Mouse (Mus musculus): Measurements from ENCODE around the gene Cdkl3.

DNA sequence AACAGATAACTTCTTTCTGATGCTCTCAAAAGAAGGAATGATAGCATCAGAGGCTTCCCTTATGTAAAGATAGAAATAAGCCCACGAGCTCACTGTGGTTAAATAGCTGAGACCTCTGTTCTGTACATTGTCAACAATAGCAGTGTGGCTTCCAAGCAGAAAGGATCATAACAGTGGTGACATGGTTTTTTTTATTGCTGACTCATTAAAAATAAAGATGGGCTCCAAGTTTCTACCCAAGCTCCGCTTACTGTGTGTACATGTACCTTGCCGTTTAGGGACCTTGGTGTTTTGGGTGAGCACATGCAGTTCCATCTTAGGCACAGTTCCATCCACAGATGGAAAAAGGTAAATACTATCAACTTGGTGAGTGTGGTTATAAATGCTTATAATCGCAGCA, 99.0 kb downstream of the Cdkl3 start:
- TF ChIP-seq CTCF (conservative IDR thresholded peaks at IDR 0.05; ENCODE audit: insufficient read depth, insufficient read length, low read depth, low read length) (no peak), POLR2A (IDR thresholded peaks at IDR 0.05; ENCODE audit: low read depth, low read length) (no peak)

All from kidney, adult 2 months (tissue).